Mouse (Mus musculus) ovary, postnatal 10 days (tissue): ENCODE measurements around the gene Dnajb3.
"Not testable (repeated sequence)": the region's sequence is repeated elsewhere in the genome, so short reads cannot be mapped to it uniquely, and the experiment has no call there.

Experiments
- DNase-seq: peaks from one replicate; pipeline ENCODE4 v3.0.0; 2022; ENCODE audit warnings: low spot score

The Dnajb3 gene

GRCm38 (mm10) chr1:88215466-88216380 is 10.1 kb upstream of the Dnajb3 start:
- DNase-seq: no peak

GRCm38 (mm10) chr1:88214462-88214952 is 8.9 kb upstream of the Dnajb3 start:
- no peak for DNase-seq

- no peak for DNase-seq
These were observed 8.3 kb upstream of the Dnajb3 start for GRCm38 (mm10) chr1:88213766-88214461.

GRCm38 (mm10) chr1:88213061-88213460 is 7.5 kb upstream of the Dnajb3 start:
- no peak for DNase-seq

GRCm38 (mm10) chr1:88212341-88213045 is 6.9 kb upstream of the Dnajb3 start:
- no peak for DNase-seq

GRCm38 (mm10) chr1:88211812-88212211 is 6.2 kb upstream of the Dnajb3 start, which contains the start of gene Ugt1a1:
Gene Ugt1a1 (plus strand): TSS chr1:88211959.
- no peak for DNase-seq

GRCm38 (mm10) chr1:88206843-88207479 is 1.4 kb upstream of the Dnajb3 start:
- DNase-seq: no peak

GRCm38 (mm10) chr1:88200456-88200855 is 5.1 kb downstream of the Dnajb3 start, which contains the start of gene Ugt1a2:
Gene Ugt1a2 (plus strand): TSS chr1:88200601.
- DNase-seq: no peak

GRCm38 (mm10) chr1:88199996-88200395 is 5.6 kb downstream of the Dnajb3 start:
- no peak for DNase-seq

- DNase-seq: no peak
These were observed 8.1 kb downstream of the Dnajb3 start for GRCm38 (mm10) chr1:88197443-88197842.

- no peak for DNase-seq
These were observed 9.9 kb downstream of the Dnajb3 start for GRCm38 (mm10) chr1:88195687-88196086.

GRCm38 (mm10) chr1:88192136-88192535 is 13.4 kb downstream of the Dnajb3 start:
- no peak for DNase-seq

GRCm38 (mm10) chr1:88186325-88186935 is 19.2 kb downstream of the Dnajb3 start:
- no peak for DNase-seq

- DNase-seq: no peak
These were observed 25.9 kb downstream of the Dnajb3 start for GRCm38 (mm10) chr1:88179657-88180056.

GRCm38 (mm10) chr1:88172190-88172589 is 33.4 kb downstream of the Dnajb3 start:
- DNase-seq: not testable (repeated sequence)

GRCm38 (mm10) chr1:88165711-88166110 is 39.9 kb downstream of the Dnajb3 start, which contains the start of gene Ugt1a5:
Gene Ugt1a5 (plus strand): TSS chr1:88166012.
- no peak for DNase-seq

- DNase-seq: no peak
These were observed 47.2 kb downstream of the Dnajb3 start for GRCm38 (mm10) chr1:88158430-88158829.
